Mouse (Mus musculus): ENCODE data around the gene Mustn1. TPM values are rescaled to one million over a fixed set of nuclear protein-coding genes. Genes with fewer than 3 reads are reported as not detected.

Mustn1 gene
- polyA plus RNA-seq (2014; fragmentation: Nextera tagmentation; extraction: Ambion mirVana), result 0.67 and 1.5 TPM in 2 replicates

- 73% methylated on average over 11 of the region's 11 CpGs for WGBS
- peaks cover 23% of the 10 kb centered on the region for H3K36me3 ChIP-seq (replicated peaks; ENCODE audit: control insufficient read depth, insufficient read depth)
- no peak for ATAC-seq (ENCODE audit: low FRiP score)
Measured at GRCm38 (mm10) chr14:30878958-30879571, at the start of gene Mustn1. TSS of gene Mustn1 (plus strand) at chr14:30879200.

GRCm38 (mm10) chr14:30837416-30837996 lies 41.5 kb upstream of the Mustn1 start:
- Histone ChIP-seq H3K27ac (no peak overlapping the region), H3K36me3 (replicated peaks; ENCODE audit: control insufficient read depth, insufficient read depth) (peaks cover 9% of the 10 kb centered on the region), H3K9me3 (ENCODE audit: control insufficient read depth, low read length) (no peaks in the 10 kb centered on the region), H3K4me3 (replicated peaks; ENCODE audit: low read length) (no peak overlapping the region), H3K4me2 (replicated peaks) (no peak overlapping the region), H3K9ac (no peak overlapping the region), H3K4me1 (replicated peaks; ENCODE audit: control insufficient read depth, insufficient read depth, low read length) (no peaks in the 10 kb centered on the region), H3K27me3 (ENCODE audit: control insufficient read depth, insufficient read depth, low read length) (no peaks in the 10 kb centered on the region)
- DNase-seq (ENCODE audit: low spot score) (no peak), ATAC-seq (ENCODE audit: low FRiP score) (no peak)
- 91% methylated on average over 14 of the region's 14 CpGs for WGBS

More at GRCm38 (mm10) chr14:30878958-30879571, at the start of gene Mustn1:
- Histone ChIP-seq H3K27ac (no peak within 1 kb of the TSS), H3K9me3 (ENCODE audit: control insufficient read depth, low read length) (no peaks in the 10 kb centered on the region), H3K4me1 (replicated peaks; ENCODE audit: control insufficient read depth, insufficient read depth, low read length) (no peaks in the 10 kb centered on the region), H3K27me3 (ENCODE audit: control insufficient read depth, insufficient read depth, low read length) (no peaks in the 10 kb centered on the region), H3K4me3 (replicated peaks; ENCODE audit: low read length) (no peak within 1 kb of the TSS), H3K4me2 (replicated peaks) (no peak within 1 kb of the TSS), H3K9ac (no peak within 1 kb of the TSS)
- no peak for DNase-seq (ENCODE audit: low spot score)

GRCm38 (mm10) chr14:30843701-30844100 lies 35.3 kb upstream of the Mustn1 start:
- Histone ChIP-seq H3K4me1 (replicated peaks; ENCODE audit: control insufficient read depth, insufficient read depth, low read length) (no peaks in the 10 kb centered on the region), H3K9ac (no peak overlapping the region), H3K4me3 (replicated peaks; ENCODE audit: low read length) (no peak overlapping the region), H3K9me3 (ENCODE audit: control insufficient read depth, low read length) (no peaks in the 10 kb centered on the region), H3K27me3 (ENCODE audit: control insufficient read depth, insufficient read depth, low read length) (no peaks in the 10 kb centered on the region), H3K4me2 (replicated peaks) (no peak overlapping the region), H3K36me3 (replicated peaks; ENCODE audit: control insufficient read depth, insufficient read depth) (no peaks in the 10 kb centered on the region), H3K27ac (no peak overlapping the region)
- no peak for ATAC-seq (ENCODE audit: low FRiP score)
- WGBS, result 95% methylated on average over 3 of the region's 3 CpGs
- DNase-seq (ENCODE audit: low spot score), result no peak

GRCm38 (mm10) chr14:30850504-30850903 lies 28.5 kb upstream of the Mustn1 start:
- H3K36me3 ChIP-seq (replicated peaks; ENCODE audit: control insufficient read depth, insufficient read depth), result no peaks in the 10 kb centered on the region
- H3K4me2 ChIP-seq (replicated peaks), result no peak overlapping the region
- no peak for DNase-seq (ENCODE audit: low spot score)
- no peak overlapping the region for H3K4me3 ChIP-seq (replicated peaks; ENCODE audit: low read length)
- no peak overlapping the region for H3K9ac ChIP-seq
- H3K27ac ChIP-seq, result no peak overlapping the region
- WGBS, result 80% methylated on average over 5 of the region's 5 CpGs
- no peaks in the 10 kb centered on the region for H3K4me1 ChIP-seq (replicated peaks; ENCODE audit: control insufficient read depth, insufficient read depth, low read length)
- ATAC-seq (ENCODE audit: low FRiP score), result no peak
- H3K27me3 ChIP-seq (ENCODE audit: control insufficient read depth, insufficient read depth, low read length), result no peaks in the 10 kb centered on the region
- H3K9me3 ChIP-seq (ENCODE audit: control insufficient read depth, low read length), result no peaks in the 10 kb centered on the region

GRCm38 (mm10) chr14:30852325-30852724 lies 26.7 kb upstream of the Mustn1 start:
- WGBS, result 92% methylated on average over 5 of the region's 5 CpGs

GRCm38 (mm10) chr14:30855316-30855715 lies 23.7 kb upstream of the Mustn1 start:
- H3K4me1 ChIP-seq (replicated peaks; ENCODE audit: control insufficient read depth, insufficient read depth, low read length), result no peaks in the 10 kb centered on the region
- no peaks in the 10 kb centered on the region for H3K27me3 ChIP-seq (ENCODE audit: control insufficient read depth, insufficient read depth, low read length)
- H3K4me2 ChIP-seq (replicated peaks), result no peak overlapping the region
- WGBS, result 95% methylated on average over 3 of the region's 3 CpGs
- H3K9me3 ChIP-seq (ENCODE audit: control insufficient read depth, low read length), result no peaks in the 10 kb centered on the region
- ATAC-seq (ENCODE audit: low FRiP score), result no peak
- no peak overlapping the region for H3K27ac ChIP-seq
- no peaks in the 10 kb centered on the region for H3K36me3 ChIP-seq (replicated peaks; ENCODE audit: control insufficient read depth, insufficient read depth)
- no peak for DNase-seq (ENCODE audit: low spot score)
- no peak overlapping the region for H3K4me3 ChIP-seq (replicated peaks; ENCODE audit: low read length)
- H3K9ac ChIP-seq, result no peak overlapping the region

More at GRCm38 (mm10) chr14:30852325-30852724, 26.7 kb upstream of the Mustn1 start:
- Histone ChIP-seq H3K9me3 (ENCODE audit: control insufficient read depth, low read length) (no peaks in the 10 kb centered on the region), H3K36me3 (replicated peaks; ENCODE audit: control insufficient read depth, insufficient read depth) (no peaks in the 10 kb centered on the region), H3K4me1 (replicated peaks; ENCODE audit: control insufficient read depth, insufficient read depth, low read length) (no peaks in the 10 kb centered on the region), H3K27ac (no peak overlapping the region), H3K4me3 (replicated peaks; ENCODE audit: low read length) (no peak overlapping the region), H3K9ac (no peak overlapping the region), H3K4me2 (replicated peaks) (no peak overlapping the region), H3K27me3 (ENCODE audit: control insufficient read depth, insufficient read depth, low read length) (no peaks in the 10 kb centered on the region)
- DNase-seq (ENCODE audit: low spot score), result no peak
- ATAC-seq (ENCODE audit: low FRiP score), result no peak

GRCm38 (mm10) chr14:30856885-30857507 lies 22.0 kb upstream of the Mustn1 start:
- Histone ChIP-seq H3K4me3 (replicated peaks; ENCODE audit: low read length) (no peak overlapping the region), H3K9me3 (ENCODE audit: control insufficient read depth, low read length) (no peaks in the 10 kb centered on the region), H3K4me2 (replicated peaks) (no peak overlapping the region), H3K4me1 (replicated peaks; ENCODE audit: control insufficient read depth, insufficient read depth, low read length) (no peaks in the 10 kb centered on the region), H3K36me3 (replicated peaks; ENCODE audit: control insufficient read depth, insufficient read depth) (no peaks in the 10 kb centered on the region), H3K9ac (no peak overlapping the region), H3K27ac (no peak overlapping the region), H3K27me3 (ENCODE audit: control insufficient read depth, insufficient read depth, low read length) (no peaks in the 10 kb centered on the region)
- ATAC-seq (ENCODE audit: low FRiP score), result no peak
- WGBS, result 90% methylated on average over 10 of the region's 10 CpGs
- DNase-seq (ENCODE audit: low spot score), result no peak

- H3K4me1 ChIP-seq (replicated peaks; ENCODE audit: control insufficient read depth, insufficient read depth, low read length), result no peaks in the 10 kb centered on the region
- no peaks in the 10 kb centered on the region for H3K36me3 ChIP-seq (replicated peaks; ENCODE audit: control insufficient read depth, insufficient read depth)
- no peak overlapping the region for H3K9ac ChIP-seq
- no peaks in the 10 kb centered on the region for H3K9me3 ChIP-seq (ENCODE audit: control insufficient read depth, low read length)
- no peak overlapping the region for H3K4me3 ChIP-seq (replicated peaks; ENCODE audit: low read length)
- H3K27me3 ChIP-seq (ENCODE audit: control insufficient read depth, insufficient read depth, low read length), result no peaks in the 10 kb centered on the region
- H3K27ac ChIP-seq, result no peak overlapping the region
- ATAC-seq (ENCODE audit: low FRiP score) (no peak), DNase-seq (ENCODE audit: low spot score) (no peak)
- 78% methylated on average over 4 of the region's 4 CpGs for WGBS
- no peak overlapping the region for H3K4me2 ChIP-seq (replicated peaks)
Measured at GRCm38 (mm10) chr14:30857990-30858389, 21.0 kb upstream of the Mustn1 start.

- Histone ChIP-seq H3K9ac (no peak overlapping the region), H3K36me3 (replicated peaks; ENCODE audit: control insufficient read depth, insufficient read depth) (peaks cover 16% of the 10 kb centered on the region; the same call in 1 of the 2 replicates), H3K27me3 (ENCODE audit: control insufficient read depth, insufficient read depth, low read length) (no peaks in the 10 kb centered on the region), H3K4me2 (replicated peaks) (no peak overlapping the region), H3K4me3 (replicated peaks; ENCODE audit: low read length) (no peak overlapping the region), H3K4me1 (replicated peaks; ENCODE audit: control insufficient read depth, insufficient read depth, low read length) (no peaks in the 10 kb centered on the region), H3K27ac (no peak overlapping the region), H3K9me3 (ENCODE audit: control insufficient read depth, low read length) (no peaks in the 10 kb centered on the region)
- ATAC-seq (ENCODE audit: low FRiP score) (no peak), DNase-seq (ENCODE audit: low spot score) (no peak)
- 80% methylated on average over 16 of the region's 16 CpGs for WGBS
Measured at GRCm38 (mm10) chr14:30861421-30862125, 17.4 kb upstream of the Mustn1 start.

All from hindbrain, embryonic 14.5 days (tissue).